Mouse (Mus musculus) brain, embryonic 14.5 days (tissue): ENCODE results near the gene Gzmn.

ENCODE experiments used
- CTCF ChIP-seq: fragments of 200-500 bp; IDR thresholded peaks from 2 replicates; pipeline ENCODE4 v1.5.1; 2012; ENCODE audit warnings: inconsistent platforms, mild to moderate bottlenecking, moderate library complexity, borderline replicate concordance; ENCODE audit not compliant: insufficient read depth, insufficient read length; ENCODE audit errors: extremely low read depth
- POLR2A ChIP-seq: fragments of 200-500 bp; IDR thresholded peaks from 2 replicates; pipeline ENCODE4 v1.6.1; 2012; ENCODE audit warnings: mild to moderate bottlenecking, inconsistent platforms, borderline replicate concordance; ENCODE audit not compliant: poor library complexity, insufficient read depth, insufficient read length, severe bottlenecking; ENCODE audit errors: extremely low read depth

- TF ChIP-seq CTCF (no peak), POLR2A (no peak)
These were observed 6.4 kb downstream of the Gzmn start for GRCm38 (mm10) chr14:56168009-56168408.
